Mouse (Mus musculus): ENCODE measurements around the gene Olfr1233.

Olfr1233 gene

DNA sequence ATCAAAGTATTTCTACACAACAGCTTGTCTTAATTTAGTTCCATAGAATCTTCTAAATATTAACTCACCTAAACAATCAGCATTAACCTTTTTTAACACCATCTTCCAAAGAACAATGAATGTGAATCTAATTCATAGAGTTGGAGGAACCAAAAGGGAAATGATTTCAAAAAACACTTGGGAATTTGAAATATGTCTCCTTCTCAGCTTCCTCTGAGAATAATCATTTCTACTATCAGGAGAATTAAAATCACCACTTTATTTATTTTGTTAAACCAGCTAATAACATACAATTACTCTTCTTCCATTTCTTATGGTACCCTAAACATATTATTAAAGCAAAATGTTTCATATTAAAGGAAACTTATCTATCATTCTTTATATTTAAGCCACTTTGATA, at the start of gene Olfr1233:
Olfr1233 (minus strand) TSS at position 101 of the 400 bp plus-strand sequence.
- no peak for DNase-seq

DNA sequence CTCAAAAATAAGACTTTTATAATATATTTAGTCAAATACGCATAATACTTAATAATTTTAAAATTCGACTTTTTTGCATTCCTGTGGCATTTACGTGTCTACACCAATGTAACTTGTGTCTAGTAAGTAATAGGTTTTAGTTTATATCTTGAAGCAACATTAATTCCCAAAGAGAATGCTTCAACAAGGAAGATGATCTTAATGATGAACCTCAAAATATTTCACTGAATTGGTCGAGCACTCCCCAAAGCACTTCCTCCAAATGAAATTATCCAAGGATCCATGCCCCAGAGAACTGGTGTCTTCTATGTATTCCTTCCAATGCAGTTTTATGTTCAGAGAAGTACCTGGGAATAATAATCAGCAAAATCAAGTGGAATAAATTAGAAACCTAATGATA, 22.6 kb upstream of the Olfr1233 start, which contains the start of gene Olfr1234:
Olfr1234 (minus strand) TSS at position 101 of the 400 bp plus-strand sequence.
- DNase-seq: no peak

DNA sequence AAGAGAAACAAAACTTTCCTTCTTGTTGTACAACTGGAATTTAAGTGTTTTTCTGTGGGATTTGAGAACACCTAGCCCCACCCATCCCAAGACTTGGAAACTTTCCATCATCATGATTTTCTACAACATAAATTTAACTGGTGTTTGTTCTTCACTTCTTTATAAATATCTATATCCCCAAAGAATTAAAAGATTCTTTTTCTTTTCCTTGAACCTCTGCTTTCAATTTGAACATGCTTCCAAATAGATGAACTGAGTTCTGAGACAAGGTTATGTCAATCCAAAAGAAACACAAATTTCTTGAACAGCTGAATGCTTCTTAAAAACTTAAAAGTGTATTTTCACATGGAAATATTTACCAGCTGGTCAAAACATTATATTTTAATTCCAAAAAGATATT, 12.6 kb downstream of the Olfr1233 start, which contains the start of gene Olfr1232:
Olfr1232 (minus strand) TSS at position 101 of the 400 bp plus-strand sequence.
- DNase-seq: no peak

DNA sequence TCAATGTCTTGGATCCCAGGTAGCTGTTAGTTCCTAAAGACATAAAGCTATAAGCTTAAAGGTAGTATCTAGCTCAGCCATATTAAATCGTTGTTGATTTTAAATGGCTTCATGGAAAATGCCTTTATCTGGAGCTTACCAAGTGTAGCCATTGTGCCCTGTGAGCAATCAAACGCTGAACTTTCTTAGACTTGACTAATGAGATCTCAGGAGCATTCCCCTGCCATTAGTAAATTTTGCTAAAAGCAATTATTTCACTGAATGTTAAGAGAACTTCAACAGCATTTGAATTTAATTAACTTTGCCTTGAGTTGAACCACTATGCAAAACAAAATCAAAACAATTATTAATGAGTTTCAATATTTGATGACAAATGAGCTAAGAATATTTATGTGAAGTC, 35.2 kb downstream of the Olfr1233 start, which contains the start of gene Olfr1231:
Olfr1231 (minus strand) TSS at position 101 of the 400 bp plus-strand sequence.
- no peak for DNase-seq

DNA sequence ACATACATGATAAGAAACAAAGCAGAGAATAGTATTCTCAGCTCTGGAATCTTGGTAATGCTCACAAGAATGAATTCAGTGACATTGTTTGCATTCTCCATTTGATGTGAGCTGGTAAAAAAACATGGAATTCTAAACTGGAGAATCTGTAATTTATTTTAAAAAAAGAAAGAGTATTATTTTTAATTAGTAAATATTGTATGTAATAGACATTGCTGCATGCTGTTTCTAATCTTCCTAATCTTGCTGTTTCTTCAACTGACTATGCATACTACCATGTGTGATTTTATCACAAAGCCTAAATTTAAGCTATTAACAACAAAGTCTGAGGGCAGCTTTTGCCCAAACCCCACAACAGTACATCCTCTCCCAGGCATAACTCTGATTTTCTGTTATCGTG, 45.0 kb downstream of the Olfr1233 start, which contains the start of gene Olfr1230:
Olfr1230 (minus strand) TSS at position 101 of the 400 bp plus-strand sequence.
- DNase-seq: no peak

DNA sequence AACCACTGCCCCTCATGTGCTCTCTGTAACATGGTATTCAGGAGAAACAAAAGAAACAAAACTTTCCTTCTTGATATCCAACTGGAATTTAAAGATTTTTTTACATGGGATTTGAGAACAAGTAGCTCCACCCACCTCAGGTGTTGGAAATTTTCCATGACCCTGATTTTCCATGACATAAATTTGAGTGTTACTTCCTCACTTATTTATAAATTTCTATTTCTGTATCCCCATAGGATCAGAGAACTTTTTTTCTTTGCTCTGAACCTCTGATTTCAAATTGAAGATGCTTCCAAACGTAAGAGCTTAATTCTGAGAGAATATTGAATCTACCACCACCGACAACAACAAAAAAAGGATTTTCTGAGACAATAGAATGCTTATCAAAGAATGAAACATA, 54.3 kb downstream of the Olfr1233 start, which contains the start of gene Olfr1229:
Olfr1229 (minus strand) TSS at position 101 of the 400 bp plus-strand sequence.
- DNase-seq: no peak
